Mouse (Mus musculus) cerebellum, adult 2 months (tissue): Measurements from ENCODE around the gene Xk. TPM values are rescaled to one million over a fixed set of nuclear protein-coding genes. Genes with fewer than 3 reads are reported as not detected.
A peak's percentile ranks its signal among the peaks of the same experiment; 100 is the strongest.
"Not testable (repeated sequence)": the region's sequence is repeated elsewhere in the genome, so short reads cannot be mapped to it uniquely, and the experiment has no call there.

Source experiments
- DNase-seq, 2 experiments: peaks; one replicate each; pipeline ENCODE4 v3.0.0; 2021
- H3K27ac ChIP-seq: fragments of 200-500 bp; 2 replicates; pipeline ENCODE4 v1.5.1; 2012; ENCODE audit warnings: low read length, control low read depth, inconsistent platforms; ENCODE audit not compliant: insufficient read depth
- H3K27me3 ChIP-seq: fragments of 200-500 bp; 2 replicates; pipeline ENCODE4 v1.6.1; 2012; ENCODE audit warnings: inconsistent platforms, mild to moderate bottlenecking, low read length, moderate library complexity; ENCODE audit not compliant: control insufficient read depth, insufficient read depth
- H3K4me1 ChIP-seq: fragments of 200-500 bp; 2 replicates; pipeline ENCODE4 v1.6.1; 2011; ENCODE audit warnings: low read length; ENCODE audit not compliant: control insufficient read depth, insufficient read depth
- H3K4me3 ChIP-seq: fragments of 200-500 bp; replicated peaks from 2 replicates; pipeline ENCODE3; 2011; ENCODE audit warnings: mild to moderate bottlenecking, low read depth, low read length, control low read depth; ENCODE audit not compliant: insufficient read depth
- CTCF ChIP-seq: fragments of 200-500 bp; IDR thresholded peaks from 2 replicates; pipeline ENCODE4 v1.5.1; 2011; ENCODE audit warnings: low read depth, mild to moderate bottlenecking, control low read depth, low read length, moderate library complexity, borderline replicate concordance; ENCODE audit not compliant: insufficient read depth
- POLR2A ChIP-seq: fragments of 200-500 bp; IDR thresholded peaks from 2 replicates; pipeline ENCODE4 v1.6.1; 2011; ENCODE audit warnings: low read length, control low read depth, borderline replicate concordance; ENCODE audit not compliant: insufficient read depth
- WGBS: fragments of 180-500 bp; shearing (Covaris S2); methylation state at CpG from one replicate; pipeline ENCODE4 v1.1.7; 2018; 5-methylcytosine and 5-hydroxymethylcytosine counted together
- polyA plus RNA-seq: library from polyadenylated mRNA; depleted of rRNA; stranded (reverse); fragments of >200 nt; gene quantifications from 2 replicates; pipeline ENCODE4 v1.2.3, GENCODE M21; 2012

The Xk gene
- polyA plus RNA-seq, 1 experiment, result 20.1 TPM

GRCm38 (mm10) chrX:9254901-9255300, 17.7 kb upstream of the Xk start:
- Histone ChIP-seq H3K27me3 (no peaks in the 10 kb centered on the region), H3K4me1 (no peaks in the 10 kb centered on the region), H3K27ac (no peak overlapping the region), H3K4me3 (no peak overlapping the region)
- WGBS, result 67% methylated on average over 3 of the region's 3 CpGs
- TF ChIP-seq POLR2A, result no peak
- TF ChIP-seq CTCF, result no peak
- no peak for DNase-seq

GRCm38 (mm10) chrX:9256766-9257165, 15.8 kb upstream of the Xk start, which contains the start of gene Gm14862:
TSS of gene Gm14862 (minus strand) at chrX:9256899.
- Histone ChIP-seq H3K27me3 (no peaks in the 10 kb centered on the region), H3K4me1 (no peaks in the 10 kb centered on the region), H3K27ac (no peak within 1 kb of the TSS), H3K4me3 (no peak within 1 kb of the TSS)
- 81% methylated on average over 5 of the region's 5 CpGs for WGBS
- DNase-seq, result no peak
- TF ChIP-seq CTCF, result no peak
- TF ChIP-seq POLR2A, result no peak

GRCm38 (mm10) chrX:9257831-9258230, 14.7 kb upstream of the Xk start:
- WGBS, result 95% methylated on average over 7 of the region's 7 CpGs
- Histone ChIP-seq H3K4me1 (no peaks in the 10 kb centered on the region), H3K27ac (no peak overlapping the region), H3K27me3 (no peaks in the 10 kb centered on the region), H3K4me3 (no peak overlapping the region)
- TF ChIP-seq POLR2A, result no peak
- no peak for TF ChIP-seq CTCF
- no peak for DNase-seq

GRCm38 (mm10) chrX:9259267-9259666, 13.3 kb upstream of the Xk start:
- no peak overlapping the region for H3K4me3 ChIP-seq
- WGBS, result 70% methylated on average over 1 of the region's 1 CpGs
- no peak for DNase-seq
- no peak for TF ChIP-seq POLR2A
- TF ChIP-seq CTCF, result no peak
- H3K27ac ChIP-seq, result no peak overlapping the region
- H3K4me1 ChIP-seq, result no peaks in the 10 kb centered on the region
- no peaks in the 10 kb centered on the region for H3K27me3 ChIP-seq

- DNase-seq, result peak; percentile 55 to 86
- no peaks in the 10 kb centered on the region for H3K27me3 ChIP-seq
- WGBS, result 15% methylated on average over 3 of the region's 3 CpGs
- TF ChIP-seq CTCF (no peak), POLR2A (peak; percentile 29; the same call in 1 of the 2 replicates)
- peaks cover 5% of the 10 kb centered on the region; the same call in 1 of the 2 replicates for H3K4me1 ChIP-seq
- H3K27ac ChIP-seq, result peak overlapping the region; percentile 91; the same call in 1 of the 2 replicates
- H3K4me3 ChIP-seq, result peak overlapping the region; percentile 10
These were observed 1.4 kb upstream of the Xk start for GRCm38 (mm10) chrX:9271112-9271511.

- no peak for DNase-seq
- 18% methylated on average over 8 of the region's 8 CpGs for WGBS
- no peak for TF ChIP-seq POLR2A
- no peak for TF ChIP-seq CTCF
- peak overlapping the region; percentile 91 for H3K27ac ChIP-seq
- peaks cover 5% of the 10 kb centered on the region; the same call in 1 of the 2 replicates for H3K4me1 ChIP-seq
- peak overlapping the region; percentile 66 for H3K4me3 ChIP-seq
- H3K27me3 ChIP-seq, result no peaks in the 10 kb centered on the region
These were observed 553 bp upstream of the Xk start for GRCm38 (mm10) chrX:9271947-9272459.

- 41% methylated on average over 12 of the region's 12 CpGs for WGBS
- Histone ChIP-seq H3K27me3 (no peaks in the 10 kb centered on the region), H3K4me1 (peaks cover 5% of the 10 kb centered on the region; the same call in 1 of the 2 replicates), H3K4me3 (peak overlapping the region; percentile 66), H3K27ac (peak overlapping the region; percentile 92)
- TF ChIP-seq POLR2A (no peak), CTCF (no peak)
- DNase-seq, result peak in 1 of 2 experiments; percentile 11
These were observed 934 bp downstream of the Xk start for GRCm38 (mm10) chrX:9273377-9274002.

GRCm38 (mm10) chrX:9274321-9274720, 1.8 kb downstream of the Xk start:
- Histone ChIP-seq H3K27me3 (no peaks in the 10 kb centered on the region), H3K4me3 (no peak overlapping the region), H3K27ac (no peak overlapping the region), H3K4me1 (peaks cover 5% of the 10 kb centered on the region; the same call in 1 of the 2 replicates)
- TF ChIP-seq CTCF (no peak), POLR2A (no peak)
- no peak for DNase-seq
- 73% methylated on average over 8 of the region's 8 CpGs for WGBS

- not testable (repeated sequence) for H3K27ac ChIP-seq, DNase-seq, H3K4me3 ChIP-seq, H3K4me1 ChIP-seq, H3K27me3 ChIP-seq
- WGBS, result no CpG with 5 or more reads among the region's 1 CpGs
These were observed 10.9 kb downstream of the Xk start, which contains the start of gene H2al1m for GRCm38 (mm10) chrX:9283464-9283863. TSS of gene H2al1m (plus strand) at chrX:9283764.

- H3K4me1 ChIP-seq, H3K27me3 ChIP-seq, DNase-seq, H3K4me3 ChIP-seq, H3K27ac ChIP-seq: not testable (repeated sequence)
- 97% methylated on average over 4 of the region's 4 CpGs for WGBS
These were observed 20.7 kb downstream of the Xk start for GRCm38 (mm10) chrX:9293140-9293829.
